Mouse (Mus musculus) midbrain, embryonic 11.5 days (tissue): Measurements from ENCODE around the gene Rpl13a. TPM values are rescaled to one million over a fixed set of nuclear protein-coding genes. Genes with fewer than 3 reads are reported as not detected.

Experiments used
- ATAC-seq: fragments of 200-750 bp; cut with Nextera tagmentation; 2 replicates; pipeline ENCODE4 v1.8.0; 2017; ENCODE audit warnings: moderate TSS enrichment, moderate library complexity; ENCODE audit not compliant: low FRiP score
- DNase-seq: peaks from one replicate; pipeline ENCODE4 v3.0.0; 2015; ENCODE audit warnings: low spot score; ENCODE audit errors: missing footprints
- H3K27ac ChIP-seq: fragments of 300-500 bp; sonication (generic); 2 replicates; pipeline ENCODE4 v1.5.1; 2014; ENCODE audit warnings: low read depth, low read length
- H3K27me3 ChIP-seq: fragments of 300-500 bp; sonication (generic); 2 replicates; pipeline ENCODE4 v1.6.1; 2014; ENCODE audit warnings: mild to moderate bottlenecking, low read length, moderate library complexity, mixed read lengths; ENCODE audit not compliant: control insufficient read depth, insufficient read depth
- H3K36me3 ChIP-seq: fragments of 300-500 bp; sonication (generic); 2 replicates; pipeline ENCODE4 v1.6.1; 2014; ENCODE audit warnings: mild to moderate bottlenecking, low read length, moderate library complexity, mixed read lengths; ENCODE audit not compliant: control insufficient read depth, insufficient read depth
- H3K4me1 ChIP-seq: fragments of 300-500 bp; sonication (generic); 2 replicates; pipeline ENCODE4 v1.6.1; 2014; ENCODE audit warnings: low read length; ENCODE audit not compliant: control insufficient read depth, insufficient read depth
- H3K4me2 ChIP-seq: fragments of 300-500 bp; sonication (generic); 2 replicates; pipeline ENCODE4 v1.6.1; 2014; ENCODE audit warnings: mild to moderate bottlenecking, moderate library complexity
- H3K4me3 ChIP-seq: fragments of 300-500 bp; sonication (generic); 2 replicates; pipeline ENCODE4 v1.5.1; 2014; ENCODE audit warnings: low read depth, low read length
- H3K9ac ChIP-seq: fragments of 300-500 bp; sonication (generic); 2 replicates; pipeline ENCODE4 v1.6.1; 2014; ENCODE audit warnings: low read length
- H3K9me3 ChIP-seq: fragments of 300-500 bp; sonication (generic); 2 replicates; pipeline ENCODE4 v1.6.1; 2016; ENCODE audit warnings: low read length; ENCODE audit not compliant: control insufficient read depth
- WGBS: fragments of 180-500 bp; shearing (Covaris S2); extraction: QIAGEN DNeasy Blood & Tissue Kit; methylation state at CpG from one replicate; pipeline ENCODE4 v1.1.7; 2014; 5-methylcytosine and 5-hydroxymethylcytosine counted together
- polyA plus RNA-seq: library from polyadenylated mRNA; unstranded; fragments of >200 nt; fragmentation: Nextera tagmentation; extraction: Ambion mirVana; gene quantifications from 2 replicates; pipeline ENCODE4 v1.2.1, GENCODE M21; 2014

Rpl13a gene
- polyA plus RNA-seq, 1 experiment from 2014 or later, result 1,290 TPM

- Histone ChIP-seq H3K4me2 (no peak overlapping the region), H3K27ac (no peak overlapping the region), H3K4me1 (peaks cover 5% of the 10 kb centered on the region), H3K9ac (no peak overlapping the region), H3K9me3 (peaks cover 8% of the 10 kb centered on the region; the same call in 1 of the 2 replicates), H3K4me3 (no peak overlapping the region), H3K27me3 (peaks cover 68% of the 10 kb centered on the region), H3K36me3 (no peaks in the 10 kb centered on the region)
- no peak for DNase-seq
- 1% methylated on average over 19 of the region's 19 CpGs for WGBS
- no peak for ATAC-seq
Measured at GRCm38 (mm10) chr7:45167761-45168445, 39.3 kb upstream of the Rpl13a start.

- ATAC-seq (no peak), DNase-seq (no peak)
- Histone ChIP-seq H3K9me3 (peaks cover 8% of the 10 kb centered on the region; the same call in 1 of the 2 replicates), H3K4me1 (peaks cover 5% of the 10 kb centered on the region), H3K27ac (no peak overlapping the region), H3K9ac (no peak overlapping the region), H3K4me3 (no peak overlapping the region), H3K4me2 (no peak overlapping the region), H3K36me3 (no peaks in the 10 kb centered on the region), H3K27me3 (peaks cover 72% of the 10 kb centered on the region)
- 23% methylated on average over 9 of the region's 10 CpGs for WGBS
Measured at GRCm38 (mm10) chr7:45166950-45167401, 38.4 kb upstream of the Rpl13a start.

GRCm38 (mm10) chr7:45165701-45166100 is 37.1 kb upstream of the Rpl13a start:
- peaks cover 5% of the 10 kb centered on the region for H3K4me1 ChIP-seq
- no peak overlapping the region for H3K9ac ChIP-seq
- no peaks in the 10 kb centered on the region for H3K36me3 ChIP-seq
- DNase-seq (no peak), ATAC-seq (no peak)
- H3K4me3 ChIP-seq, result no peak overlapping the region
- peaks cover 70% of the 10 kb centered on the region for H3K27me3 ChIP-seq
- peaks cover 8% of the 10 kb centered on the region; the same call in 1 of the 2 replicates for H3K9me3 ChIP-seq
- no peak overlapping the region for H3K27ac ChIP-seq
- no peak overlapping the region for H3K4me2 ChIP-seq
- WGBS, result 41% methylated on average over 11 of the region's 11 CpGs

GRCm38 (mm10) chr7:45164833-45165232 is 36.3 kb upstream of the Rpl13a start:
- no peak overlapping the region for H3K4me3 ChIP-seq
- no peaks in the 10 kb centered on the region for H3K36me3 ChIP-seq
- peaks cover 5% of the 10 kb centered on the region for H3K4me1 ChIP-seq
- DNase-seq (no peak), ATAC-seq (no peak)
- H3K4me2 ChIP-seq, result no peak overlapping the region
- no peak overlapping the region for H3K27ac ChIP-seq
- H3K9ac ChIP-seq, result no peak overlapping the region
- H3K9me3 ChIP-seq, result peaks cover 3% of the 10 kb centered on the region; the same call in 1 of the 2 replicates
- WGBS, result 64% methylated on average over 5 of the region's 5 CpGs
- H3K27me3 ChIP-seq, result peaks cover 70% of the 10 kb centered on the region

GRCm38 (mm10) chr7:45163735-45164490 is 35.4 kb upstream of the Rpl13a start, which contains the start of gene Slc17a7:
Slc17a7 (plus strand) TSS chr7:45163949.
- peaks cover 63% of the 10 kb centered on the region for H3K27me3 ChIP-seq
- no peaks in the 10 kb centered on the region for H3K9me3 ChIP-seq
- peak within 1 kb of the TSS; percentile 34 for H3K4me3 ChIP-seq
- 2% methylated on average over 40 of the region's 41 CpGs for WGBS
- ATAC-seq (no peak), DNase-seq (peak; percentile 89)
- H3K27ac ChIP-seq, result no peak within 1 kb of the TSS
- peak within 1 kb of the TSS; percentile 59 for H3K4me2 ChIP-seq
- peaks cover 5% of the 10 kb centered on the region for H3K4me1 ChIP-seq
- H3K36me3 ChIP-seq, result no peaks in the 10 kb centered on the region; the same call in 1 of the 2 replicates
- H3K9ac ChIP-seq, result peak within 1 kb of the TSS; percentile 49

- peak overlapping the region; percentile 34; the same call in 1 of the 2 replicates for H3K4me3 ChIP-seq
- no peaks in the 10 kb centered on the region; the same call in 1 of the 2 replicates for H3K36me3 ChIP-seq
- peaks cover 5% of the 10 kb centered on the region for H3K4me1 ChIP-seq
- WGBS, result 66% methylated on average over 9 of the region's 9 CpGs
- no peak for ATAC-seq
- H3K27ac ChIP-seq, result no peak overlapping the region
- H3K9ac ChIP-seq, result no peak overlapping the region
- no peak for DNase-seq
- H3K4me2 ChIP-seq, result no peak overlapping the region
- H3K9me3 ChIP-seq, result no peaks in the 10 kb centered on the region
- peaks cover 55% of the 10 kb centered on the region for H3K27me3 ChIP-seq
Measured at GRCm38 (mm10) chr7:45162996-45163615, 34.5 kb upstream of the Rpl13a start.

GRCm38 (mm10) chr7:45162551-45162950 is 34.0 kb upstream of the Rpl13a start:
- H3K9ac ChIP-seq, result no peak overlapping the region
- no peaks in the 10 kb centered on the region for H3K9me3 ChIP-seq
- 27% methylated on average over 6 of the region's 6 CpGs for WGBS
- peaks cover 49% of the 10 kb centered on the region for H3K27me3 ChIP-seq
- H3K27ac ChIP-seq, result no peak overlapping the region
- DNase-seq (no peak), ATAC-seq (peak; percentile 12; the same call in 1 of the 2 replicates)
- H3K36me3 ChIP-seq, result no peaks in the 10 kb centered on the region; the same call in 1 of the 2 replicates
- peak overlapping the region; percentile 55 for H3K4me2 ChIP-seq
- H3K4me1 ChIP-seq, result peaks cover 5% of the 10 kb centered on the region
- H3K4me3 ChIP-seq, result no peak overlapping the region

- H3K4me3 ChIP-seq, result peak overlapping the region; percentile 29
- DNase-seq (peak; percentile 98), ATAC-seq (peak; percentile 89)
- WGBS, result 5% methylated on average over 35 of the region's 35 CpGs
- H3K27me3 ChIP-seq, result peaks cover 42% of the 10 kb centered on the region
- no peak overlapping the region for H3K9ac ChIP-seq
- no peaks in the 10 kb centered on the region for H3K9me3 ChIP-seq
- H3K4me1 ChIP-seq, result peaks cover 5% of the 10 kb centered on the region
- peak overlapping the region; percentile 55 for H3K4me2 ChIP-seq
- no peaks in the 10 kb centered on the region; the same call in 1 of the 2 replicates for H3K36me3 ChIP-seq
- no peak overlapping the region for H3K27ac ChIP-seq
Measured at GRCm38 (mm10) chr7:45161612-45162473, 33.3 kb upstream of the Rpl13a start.
